Mouse (Mus musculus): ENCODE data around the gene Ifi206. TPM values are rescaled to one million over a fixed set of nuclear protein-coding genes. Genes with fewer than 3 reads are reported as not detected.
"Not testable (repeated sequence)": the region's sequence is repeated elsewhere in the genome, so short reads cannot be mapped to it uniquely, and the experiment has no call there.

The Ifi206 gene
- total RNA-seq (2021), result not detected

- not testable (repeated sequence) for DNase-seq
These were observed at the start of gene Ifi206 for GRCm38 (mm10) chr1:173490812-173491480. Gene Ifi206 (minus strand): TSS chr1:173491041.

- DNase-seq, result not testable (repeated sequence)
These were observed 45.0 kb upstream of the Ifi206 start, which contains the start of gene Ifi214 for GRCm38 (mm10) chr1:173535791-173536190. Gene Ifi214 (minus strand): TSS chr1:173535957.

- no peak for DNase-seq
These were observed 30.6 kb upstream of the Ifi206 start for GRCm38 (mm10) chr1:173521452-173521851.

GRCm38 (mm10) chr1:173510595-173510994 lies 19.8 kb upstream of the Ifi206 start:
- DNase-seq, result not testable (repeated sequence)

GRCm38 (mm10) chr1:173491483-173491882 lies 642 bp upstream of the Ifi206 start:
- not testable (repeated sequence) for DNase-seq

GRCm38 (mm10) chr1:173481182-173481574 lies 9.7 kb downstream of the Ifi206 start:
- not testable (repeated sequence) for DNase-seq

GRCm38 (mm10) chr1:173480399-173481181 lies 10.3 kb downstream of the Ifi206 start:
- not testable (repeated sequence) for DNase-seq

- DNase-seq, result no peak
These were observed 34.1 kb downstream of the Ifi206 start for GRCm38 (mm10) chr1:173456761-173457160.

- peak; percentile 29 for DNase-seq
These were observed 34.6 kb downstream of the Ifi206 start for GRCm38 (mm10) chr1:173456139-173456754.

GRCm38 (mm10) chr1:173451665-173452064 lies 39.2 kb downstream of the Ifi206 start:
- no peak for DNase-seq

- DNase-seq, result no peak
These were observed 40.2 kb downstream of the Ifi206 start for GRCm38 (mm10) chr1:173450621-173451020.

- no peak for DNase-seq
These were observed 43.8 kb downstream of the Ifi206 start for GRCm38 (mm10) chr1:173447067-173447466.

GRCm38 (mm10) chr1:173443061-173443460 lies 47.8 kb downstream of the Ifi206 start:
- DNase-seq, result no peak

GRCm38 (mm10) chr1:173441210-173441609 lies 49.6 kb downstream of the Ifi206 start:
- no peak for DNase-seq

- no peak for DNase-seq
These were observed 50.2 kb downstream of the Ifi206 start for GRCm38 (mm10) chr1:173440681-173441080.

GRCm38 (mm10) chr1:173437161-173437953 lies 53.5 kb downstream of the Ifi206 start:
- DNase-seq, result no peak

- no peak for DNase-seq
These were observed 58.4 kb downstream of the Ifi206 start for GRCm38 (mm10) chr1:173432411-173432810.

- no peak for DNase-seq
These were observed 60.7 kb downstream of the Ifi206 start for GRCm38 (mm10) chr1:173429995-173430699.

- DNase-seq, result no peak
These were observed 63.5 kb downstream of the Ifi206 start for GRCm38 (mm10) chr1:173427385-173427784.

GRCm38 (mm10) chr1:173426345-173426744 lies 64.5 kb downstream of the Ifi206 start:
- DNase-seq, result no peak

GRCm38 (mm10) chr1:173420374-173420773 lies 70.5 kb downstream of the Ifi206 start:
- DNase-seq, result peak; percentile 14

All from heart, postnatal 4 days (tissue).